20 mouse cellular contexts compared by ENCODE assay signal in genomic region chr6:114742209-114743003, GRCm38 (mm10).
DNase-seq lines count a peak whose midpoint lies in the region; ATAC-seq and TF ChIP-seq lines count a peak whose summit lies in the region.
"Had no signal": no experiment of that assay in that cellular context is flagged by ENCODE, and none has a peak within 500 bp of the region (broad histone marks: within the 10 kb centered on the region; RNA-seq: fewer than 3 reads in every experiment).

No protein-coding gene starts in this region.

- H3K27ac ChIP-seq in spleen, adult 2 months (ENCODE audit: insufficient read depth, low read length) = peak overlapping the region; percentile 10; the same call in 1 of the 2 replicates
- peak overlapping the region; percentile 42 for H3K27ac ChIP-seq in macrophage
- H3K27ac ChIP-seq in intestine, embryonic 15.5 days = no peak overlapping the region
- H3K27ac ChIP-seq: embryonic facial prominence, embryonic 13.5 days; forebrain, embryonic 12.5 days; hindbrain, embryonic 13.5 days had no signal

- no peak overlapping the region for H3K4me3 ChIP-seq in spleen, adult 2 months (ENCODE audit: extremely low read depth, insufficient read depth, insufficient read length)
- H3K4me3 ChIP-seq in macrophage (ENCODE audit: inconsistent target) = no peak overlapping the region
- H3K4me3 ChIP-seq in intestine, embryonic 15.5 days (replicated peaks) = no peak overlapping the region
- H3K4me3 ChIP-seq: embryonic facial prominence, embryonic 13.5 days; erythroblast, embryonic 14.5 days; forebrain, embryonic 12.5 days; hindbrain, embryonic 13.5 days had no signal

- H3K9me3 ChIP-seq in intestine, embryonic 15.5 days = no peaks in the 10 kb centered on the region
- H3K9me3 ChIP-seq: embryonic facial prominence, embryonic 13.5 days had no signal

- DNase-seq in spleen, adult 2 months (ENCODE audit: low read depth in 1 of 2, low spot score in 2 of 2) = no peak
- no peak for DNase-seq in spleen, postnatal 4 days (ENCODE audit: low spot score in 2 of 2)
- DNase-seq in brain, adult 2 months (ENCODE audit: low read depth, low spot score) = peak; percentile 40
- no peak for DNase-seq in retina, postnatal 1 day
- no peak for DNase-seq in embryo, embryonic 11 days
- DNase-seq: adrenal gland, postnatal 10 days; cerebellum, adult 11-12 months; cerebellum, postnatal 14 days; kidney, adult 18-20 months; lung, adult 18-20 months; lung, postnatal 14 days; thymus, adult 2 months; thymus, postnatal 4 days had no signal

- H3K79me2 ChIP-seq in macrophage (ENCODE audit: inconsistent target) = no peaks in the 10 kb centered on the region

- H3K4me1 ChIP-seq in spleen, adult 2 months (ENCODE audit: control insufficient read depth, insufficient read depth, insufficient read length) = peaks cover 2% of the 10 kb centered on the region
- H3K4me1 ChIP-seq in intestine, embryonic 15.5 days (replicated peaks) = no peaks in the 10 kb centered on the region

- no peak overlapping the region for H3K9ac ChIP-seq in intestine, embryonic 15.5 days
- H3K9ac ChIP-seq: embryonic facial prominence, embryonic 13.5 days; forebrain, embryonic 12.5 days; hindbrain, embryonic 13.5 days had no signal

- TF ChIP-seq CTCF in spleen, adult 2 months (IDR thresholded peaks at IDR 0.05; ENCODE audit: extremely low read depth, insufficient read depth, insufficient read length, insufficient replicate concordance) = no peak

- H3K36me3 ChIP-seq in spleen, adult 2 months (ENCODE audit: control insufficient read depth, insufficient read depth, low read length) = no peaks in the 10 kb centered on the region
- peaks cover 12% of the 10 kb centered on the region for H3K36me3 ChIP-seq in macrophage (ENCODE audit: inconsistent target)
- no peaks in the 10 kb centered on the region for H3K36me3 ChIP-seq in intestine, embryonic 15.5 days

- no peak for TF ChIP-seq POLR2A in spleen, adult 2 months (IDR thresholded peaks at IDR 0.05; ENCODE audit: low read depth, low read length)

- H3K4me2 ChIP-seq in intestine, embryonic 15.5 days (replicated peaks) = no peak overlapping the region
- H3K4me2 ChIP-seq: embryonic facial prominence, embryonic 13.5 days; forebrain, embryonic 12.5 days; hindbrain, embryonic 13.5 days; liver, embryonic 11.5 days had no signal

- 56% methylated on average over 12 of the region's 12 CpGs for WGBS in spleen, adult 2 months
- WGBS in macrophage (ENCODE audit: missing documents) = 34% methylated on average over 12 of the region's 12 CpGs
- WGBS in intestine, embryonic 15.5 days = 88% methylated on average over 12 of the region's 12 CpGs

- no peak for ATAC-seq in intestine, embryonic 15.5 days

- H3K27me3 ChIP-seq in spleen, adult 2 months (ENCODE audit: control insufficient read depth, insufficient read depth, low read length) = no peaks in the 10 kb centered on the region
- no peaks in the 10 kb centered on the region for H3K27me3 ChIP-seq in intestine, embryonic 15.5 days (replicated peaks)
- H3K27me3 ChIP-seq: embryonic facial prominence, embryonic 13.5 days; forebrain, embryonic 12.5 days; hindbrain, embryonic 13.5 days had no signal
